Mouse (Mus musculus) liver, embryonic 14.5 days (tissue): ENCODE results near the gene Prdm15.

ENCODE experiments used
- CTCF ChIP-seq: IDR thresholded peaks from 2 replicates; pipeline ENCODE4 v1.5.1; 2016; ENCODE audit warnings: antibody characterized with exemption, low read depth, control low read depth
- EP300 ChIP-seq: IDR thresholded peaks from 2 replicates; pipeline ENCODE4 v1.6.1; 2016; ENCODE audit warnings: antibody characterized with exemption, low read depth

DNA sequence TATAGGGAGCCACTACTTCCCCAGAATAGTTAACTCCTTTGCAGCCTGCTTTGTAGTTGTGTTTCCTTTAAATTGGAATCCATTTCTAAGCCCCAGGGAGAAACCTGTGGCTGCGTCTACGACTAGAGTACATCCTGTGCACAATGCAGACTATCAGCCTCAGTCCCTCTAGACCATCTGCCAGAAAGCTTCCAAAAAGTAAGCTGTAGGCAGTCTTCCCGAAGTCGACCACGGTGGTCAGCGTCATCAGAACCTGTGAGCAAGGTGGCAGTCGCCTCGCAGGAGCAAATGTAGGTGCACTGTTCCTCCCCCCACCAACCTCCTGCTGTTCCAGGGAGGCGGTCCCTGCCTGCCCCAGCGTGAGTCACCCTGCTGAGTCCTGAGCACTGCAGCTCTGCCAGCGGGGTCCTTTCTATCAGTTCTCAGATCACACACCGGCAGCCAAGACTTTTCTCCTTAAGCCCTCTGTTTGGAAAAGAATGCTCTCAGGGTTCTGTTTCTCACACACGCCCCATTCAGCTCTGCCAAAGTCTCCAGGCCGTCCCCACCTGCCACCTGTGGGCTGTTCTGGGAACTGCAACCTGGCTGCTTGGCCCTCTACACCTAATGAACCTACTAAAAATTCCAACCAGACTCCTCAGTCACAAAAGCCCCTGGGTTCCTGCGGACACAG, 73.2 kb downstream of the Prdm15 start:
- TF ChIP-seq CTCF = peak; percentile 82
- no peak for TF ChIP-seq EP300
